Mouse (Mus musculus) hindbrain, embryonic 10.5 days (tissue): ENCODE measurements around the gene Stx1b. TPM values are rescaled to one million over a fixed set of nuclear protein-coding genes. Genes with fewer than 3 reads are reported as not detected.

ENCODE experiments used
- DNase-seq: peaks from one replicate; pipeline ENCODE4 v3.0.0-alpha.2; 2017; ENCODE audit warnings: low spot score
- H3K27ac ChIP-seq: fragments of 300-500 bp; sonication (generic); 2 replicates; pipeline ENCODE4 v1.5.1; 2016; ENCODE audit warnings: mild to moderate bottlenecking, moderate library complexity
- H3K27me3 ChIP-seq: fragments of 300-500 bp; sonication (generic); 2 replicates; pipeline ENCODE4 v1.6.1; 2016; ENCODE audit warnings: mild to moderate bottlenecking; ENCODE audit not compliant: poor library complexity, insufficient read depth, severe bottlenecking
- H3K36me3 ChIP-seq: fragments of 300-500 bp; sonication (generic); 2 replicates; pipeline ENCODE4 v1.6.1; 2016; ENCODE audit warnings: mild to moderate bottlenecking, moderate library complexity
- H3K4me1 ChIP-seq: fragments of 300-500 bp; sonication (generic); replicated peaks from 2 replicates; pipeline ENCODE4 v1.6.1; 2016; ENCODE audit warnings: mild to moderate bottlenecking
- H3K4me3 ChIP-seq: fragments of 300-500 bp; sonication (generic); 2 replicates; pipeline ENCODE4 v1.5.1; 2016; ENCODE audit warnings: mild to moderate bottlenecking, moderate library complexity
- H3K9me3 ChIP-seq: fragments of 300-500 bp; sonication (generic); 2 replicates; pipeline ENCODE4 v1.6.1; 2016; ENCODE audit warnings: mild to moderate bottlenecking, moderate library complexity
- WGBS: fragments of 180-500 bp; shearing (Covaris S2); methylation state at CpG from one replicate; pipeline ENCODE4 v1.1.7; 2016; 5-methylcytosine and 5-hydroxymethylcytosine counted together
- polyA plus RNA-seq: library from polyadenylated mRNA; unstranded; fragments of >200 nt; fragmentation: Nextera tagmentation; extraction: Ambion mirVana; gene quantifications from 2 replicates; pipeline ENCODE4 v1.2.1, GENCODE M21; 2016

The Stx1b gene
- polyA plus RNA-seq: 5.0 and 8.5 TPM in 2 replicates

DNA sequence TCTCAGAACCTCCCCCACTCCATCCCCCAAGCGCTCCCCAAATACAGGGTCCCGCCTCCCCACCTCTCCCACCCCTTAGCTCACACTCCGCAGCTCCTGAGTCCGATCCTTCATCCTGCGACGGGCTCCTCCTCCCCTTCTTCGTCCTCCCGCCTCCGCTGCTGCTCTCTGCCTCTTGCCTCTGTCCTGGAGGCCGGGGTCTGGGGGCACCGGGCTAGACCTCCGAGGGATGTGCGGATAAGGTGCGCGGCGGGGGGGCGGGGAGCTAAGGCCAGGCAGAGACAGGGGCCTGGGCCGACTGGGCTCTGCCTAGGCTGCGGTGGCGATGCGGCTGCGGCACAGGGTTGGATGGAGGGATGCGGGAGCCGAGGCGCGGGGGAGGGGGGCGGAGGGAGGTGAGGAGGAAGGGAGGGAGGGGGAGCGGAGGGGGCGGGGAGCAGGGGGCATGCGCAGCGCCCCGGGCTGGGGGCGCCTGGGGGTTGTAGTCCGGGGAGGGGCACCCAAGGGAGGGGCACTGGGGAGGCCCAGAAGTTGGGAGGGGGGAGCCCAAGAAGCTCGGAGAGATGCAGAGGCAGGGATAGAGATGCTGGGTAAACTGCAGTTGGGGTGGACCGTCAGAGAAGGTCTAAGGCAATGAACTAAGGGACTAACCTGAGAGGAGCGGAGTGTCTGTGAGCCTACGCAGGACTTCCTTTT, at the start of gene Stx1b, which contains the start of gene Stx4a:
Stx1b (minus strand) TSS at position 374 of the 696 bp plus-strand sequence.
Stx4a (plus strand) TSS at position 119 of the 696 bp plus-strand sequence.
- Histone ChIP-seq H3K4me1 (peaks cover 42% of the 10 kb centered on the region), H3K4me3 (peak within 1 kb of the TSS; percentile 90), H3K9me3 (no peaks in the 10 kb centered on the region), H3K27ac (peak within 1 kb of the TSS; percentile 93), H3K36me3 (no peaks in the 10 kb centered on the region), H3K27me3 (0 out of 2 replicates have a peak, but pooled peaks cover 3% of the 10 kb centered on the region)
- DNase-seq: peak; percentile 72
- WGBS: 2% methylated on average over 31 of the region's 38 CpGs

DNA sequence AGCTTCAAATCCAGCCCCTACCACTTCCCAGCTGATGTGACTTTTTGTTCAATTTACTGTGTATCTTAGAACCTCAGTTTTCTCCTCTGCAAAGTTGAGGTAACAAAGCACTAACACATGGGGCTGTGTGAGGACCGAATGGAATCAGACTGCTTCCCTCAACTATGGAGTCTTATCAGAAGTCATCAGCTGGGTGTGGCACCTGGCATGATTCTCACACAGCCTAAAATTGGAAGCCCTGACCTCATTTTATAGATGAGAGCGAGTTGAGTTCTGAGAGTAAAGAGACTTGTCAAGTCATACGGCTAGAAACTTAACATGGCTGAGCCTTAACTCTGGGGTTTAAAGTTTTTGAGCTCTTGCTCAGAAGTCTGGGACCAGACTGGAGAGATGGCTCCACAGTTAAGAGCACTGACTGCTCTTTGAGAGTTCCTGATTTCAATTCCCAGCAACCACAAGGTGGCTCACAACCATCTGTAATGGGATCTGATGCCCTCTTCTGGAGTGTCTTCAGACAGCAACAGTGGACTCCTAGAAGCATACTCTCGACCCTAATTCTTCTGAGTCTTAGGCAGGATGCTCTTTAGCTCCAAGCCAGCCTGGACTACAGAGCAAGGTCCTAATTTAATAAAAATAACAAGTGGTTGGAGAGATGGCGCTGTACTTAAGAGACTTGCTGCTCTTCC, 45.9 kb upstream of the Stx1b start:
- peaks cover 88% of the 10 kb centered on the region for H3K36me3 ChIP-seq

DNA sequence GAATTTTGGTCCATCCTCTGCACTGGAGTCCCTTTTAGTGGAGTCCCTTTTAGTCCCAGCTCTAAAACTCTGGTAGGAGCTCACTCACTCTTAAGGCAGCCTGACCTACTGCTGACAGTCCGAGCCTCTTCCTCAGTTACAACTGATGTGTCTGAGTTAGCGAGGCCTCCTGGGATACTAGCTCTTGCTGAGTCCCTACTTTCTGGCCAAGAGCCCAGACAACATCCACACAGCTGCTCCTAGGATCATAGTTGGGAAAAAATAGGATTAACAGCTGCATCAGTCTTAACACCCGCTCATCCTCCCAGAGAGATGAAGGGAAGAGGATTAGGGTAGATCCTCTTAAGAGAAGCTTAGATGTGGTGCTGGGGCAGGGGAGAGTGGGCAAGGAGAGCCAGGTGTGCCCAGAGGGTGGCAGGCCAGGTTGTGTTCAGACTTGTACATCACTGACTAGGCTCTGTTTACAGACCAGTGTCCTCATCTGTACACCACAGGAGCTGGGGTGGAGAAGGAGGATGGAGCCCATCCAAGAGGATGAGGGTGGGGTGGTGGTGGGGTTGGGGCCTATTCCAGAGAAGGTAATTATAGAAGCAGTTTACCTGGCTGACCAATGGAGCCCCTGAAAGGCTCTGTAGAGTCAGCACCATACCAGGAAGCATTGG, 44.9 kb upstream of the Stx1b start:
- Histone ChIP-seq H3K4me3 (no peak overlapping the region), H3K9me3 (no peaks in the 10 kb centered on the region), H3K36me3 (peaks cover 98% of the 10 kb centered on the region), H3K27ac (no peak overlapping the region), H3K27me3 (no peaks in the 10 kb centered on the region), H3K4me1 (peaks cover 13% of the 10 kb centered on the region)
- 93% methylated on average over 3 of the region's 3 CpGs for WGBS
- no peak for DNase-seq

More for the DNA sequence above, 45.9 kb upstream of the Stx1b start:
- no peak overlapping the region for H3K4me3 ChIP-seq
- H3K27ac ChIP-seq: no peak overlapping the region
- peaks cover 17% of the 10 kb centered on the region for H3K4me1 ChIP-seq
- DNase-seq: no peak
- H3K9me3 ChIP-seq: no peaks in the 10 kb centered on the region
- H3K27me3 ChIP-seq: no peaks in the 10 kb centered on the region
- 82% methylated on average over 5 of the region's 5 CpGs for WGBS

DNA sequence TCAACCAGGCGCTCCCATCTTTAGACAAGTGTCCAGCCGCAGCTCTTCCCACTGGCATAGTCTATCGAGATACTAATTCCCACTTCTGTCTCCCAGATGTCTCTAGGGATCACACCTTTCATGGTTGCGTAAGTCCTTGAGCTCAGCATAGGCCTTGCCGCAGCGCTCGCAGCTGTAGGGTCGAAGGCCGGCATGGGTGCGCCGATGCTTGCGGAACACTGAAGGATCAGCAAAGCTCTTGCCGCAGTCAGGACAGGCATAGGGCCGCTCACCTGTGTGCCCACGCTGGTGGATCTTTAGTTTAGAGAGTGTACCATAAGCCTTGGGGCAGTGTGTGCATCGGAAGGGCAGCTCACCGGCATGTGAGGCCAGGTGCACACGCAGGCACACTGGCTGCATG, 43.3 kb upstream of the Stx1b start:
- H3K9me3 ChIP-seq: no peaks in the 10 kb centered on the region
- no peaks in the 10 kb centered on the region for H3K4me1 ChIP-seq
- peaks cover 89% of the 10 kb centered on the region for H3K36me3 ChIP-seq
- WGBS: 98% methylated on average over 18 of the region's 18 CpGs
- no peak overlapping the region for H3K4me3 ChIP-seq
- H3K27ac ChIP-seq: no peak overlapping the region
- no peaks in the 10 kb centered on the region for H3K27me3 ChIP-seq
- no peak for DNase-seq

DNA sequence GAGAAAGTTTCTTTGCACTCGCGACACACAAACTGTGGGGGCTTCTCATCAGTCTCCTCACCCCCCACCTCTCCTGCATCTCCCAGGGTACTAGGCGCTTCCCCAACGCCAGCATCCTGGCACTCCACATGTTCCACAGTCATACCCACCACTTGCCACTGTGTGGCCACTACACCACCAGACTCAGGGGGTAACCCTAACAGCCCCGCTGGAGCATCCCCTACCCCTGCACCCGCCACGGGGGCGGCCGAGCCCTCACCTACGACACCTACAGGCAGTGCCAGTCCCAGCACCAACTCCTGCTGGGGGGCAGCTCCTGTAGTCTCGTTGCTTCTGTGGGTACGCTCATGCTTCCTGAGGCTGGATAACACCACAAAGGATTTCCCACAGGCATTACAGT, 42.1 kb upstream of the Stx1b start:
- H3K27me3 ChIP-seq: no peaks in the 10 kb centered on the region
- no peak for DNase-seq
- H3K4me3 ChIP-seq: no peak overlapping the region
- H3K4me1 ChIP-seq: no peaks in the 10 kb centered on the region
- H3K27ac ChIP-seq: no peak overlapping the region
- 93% methylated on average over 12 of the region's 12 CpGs for WGBS
- no peaks in the 10 kb centered on the region for H3K9me3 ChIP-seq
- peaks cover 84% of the 10 kb centered on the region for H3K36me3 ChIP-seq

DNA sequence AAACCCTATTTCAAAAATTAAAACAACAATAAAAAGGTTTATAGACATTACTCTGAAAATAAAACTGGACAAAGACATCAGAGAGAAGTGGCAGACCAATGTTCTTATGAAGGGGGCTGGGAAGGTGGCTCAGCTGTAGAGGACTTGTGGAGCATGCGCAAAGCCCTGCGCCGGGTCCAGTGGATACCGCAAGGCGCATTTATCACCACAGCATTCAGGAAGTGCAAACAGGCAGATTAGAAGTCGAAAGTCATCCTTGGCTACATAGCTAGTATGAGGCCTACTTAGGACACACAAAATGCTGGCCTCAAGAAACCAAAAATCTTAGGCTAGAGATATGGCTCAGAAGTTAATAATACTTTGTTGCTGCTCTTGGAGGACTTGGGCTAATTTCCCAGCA, 33.9 kb upstream of the Stx1b start:
- Histone ChIP-seq H3K9me3 (no peaks in the 10 kb centered on the region), H3K4me3 (no peak overlapping the region), H3K4me1 (no peaks in the 10 kb centered on the region), H3K27ac (no peak overlapping the region), H3K36me3 (peaks cover 8% of the 10 kb centered on the region; the same call in 1 of the 2 replicates), H3K27me3 (no peaks in the 10 kb centered on the region)
- WGBS: 95% methylated on average over 6 of the region's 6 CpGs
- no peak for DNase-seq

DNA sequence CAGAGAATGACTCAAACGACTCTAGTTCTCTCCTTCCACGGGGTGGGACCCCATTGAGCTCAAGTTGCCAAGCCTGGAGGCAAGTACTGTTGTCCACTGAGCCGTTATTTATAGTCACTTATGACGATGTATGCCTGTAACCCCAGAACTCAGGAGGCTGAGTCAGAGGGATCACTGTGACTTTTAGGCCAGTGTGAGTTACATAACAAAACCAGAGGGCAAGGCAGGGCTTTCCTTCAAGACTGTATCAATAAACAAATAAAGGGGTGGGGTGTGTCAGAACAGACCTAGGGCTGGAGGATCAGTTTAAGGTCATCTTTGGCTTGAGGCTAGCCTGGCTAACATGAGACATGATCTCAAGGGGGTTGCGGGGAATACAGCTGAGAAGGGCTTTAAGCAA, 26.6 kb upstream of the Stx1b start:
- H3K27ac ChIP-seq: no peak overlapping the region
- no peaks in the 10 kb centered on the region for H3K27me3 ChIP-seq
- no peak for DNase-seq
- no peaks in the 10 kb centered on the region for H3K4me1 ChIP-seq
- peaks cover 22% of the 10 kb centered on the region for H3K36me3 ChIP-seq
- H3K4me3 ChIP-seq: no peak overlapping the region
- H3K9me3 ChIP-seq: no peaks in the 10 kb centered on the region
- 75% methylated on average over 5 of the region's 5 CpGs for WGBS

DNA sequence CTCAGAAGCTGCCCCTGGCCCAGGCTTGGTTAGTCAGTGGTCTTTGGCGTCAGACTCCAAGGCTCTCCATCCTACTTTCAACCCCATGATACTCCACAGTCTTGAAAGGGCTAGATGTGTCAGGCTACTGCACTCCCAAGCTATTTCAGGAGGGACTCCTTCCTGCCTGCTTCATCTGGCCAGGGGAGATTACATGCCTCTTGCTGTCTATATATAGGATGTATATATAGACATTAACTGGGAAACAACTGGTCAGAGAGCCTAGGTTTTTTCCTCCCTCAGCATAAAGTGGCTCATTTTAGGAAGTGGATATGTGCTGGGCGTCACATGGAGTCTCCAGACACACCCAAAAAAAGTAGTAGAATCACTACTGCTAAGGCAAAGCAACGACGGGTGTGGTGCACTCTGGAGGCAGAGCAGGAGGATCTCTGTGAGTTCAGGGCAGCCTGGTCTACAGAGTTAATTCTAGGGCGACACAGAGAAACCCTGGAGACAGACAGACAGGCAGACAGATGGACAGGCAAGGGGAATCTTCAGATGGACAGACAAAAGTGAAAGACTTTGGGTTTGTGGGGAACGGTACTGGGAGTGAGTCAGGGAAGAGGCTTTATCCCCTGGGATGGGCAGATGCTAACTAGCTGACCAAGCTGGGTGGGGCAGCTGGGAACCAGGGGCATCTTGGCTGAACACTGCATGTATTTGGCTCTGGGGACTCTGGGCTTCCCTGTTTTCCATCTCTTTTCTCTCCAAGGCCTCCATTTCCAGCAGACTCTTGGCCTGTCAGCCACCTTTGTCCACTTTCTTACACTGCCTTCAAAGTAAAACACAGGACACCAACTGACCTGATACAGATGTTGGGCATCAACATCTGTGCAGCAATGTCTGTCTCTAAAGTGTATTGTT, 25.9 kb upstream of the Stx1b start:
- Histone ChIP-seq H3K27ac (no peak overlapping the region), H3K9me3 (no peaks in the 10 kb centered on the region), H3K4me3 (no peak overlapping the region), H3K27me3 (no peaks in the 10 kb centered on the region), H3K4me1 (no peaks in the 10 kb centered on the region), H3K36me3 (peaks cover 23% of the 10 kb centered on the region)
- DNase-seq: no peak
- WGBS: 82% methylated on average over 6 of the region's 6 CpGs

DNA sequence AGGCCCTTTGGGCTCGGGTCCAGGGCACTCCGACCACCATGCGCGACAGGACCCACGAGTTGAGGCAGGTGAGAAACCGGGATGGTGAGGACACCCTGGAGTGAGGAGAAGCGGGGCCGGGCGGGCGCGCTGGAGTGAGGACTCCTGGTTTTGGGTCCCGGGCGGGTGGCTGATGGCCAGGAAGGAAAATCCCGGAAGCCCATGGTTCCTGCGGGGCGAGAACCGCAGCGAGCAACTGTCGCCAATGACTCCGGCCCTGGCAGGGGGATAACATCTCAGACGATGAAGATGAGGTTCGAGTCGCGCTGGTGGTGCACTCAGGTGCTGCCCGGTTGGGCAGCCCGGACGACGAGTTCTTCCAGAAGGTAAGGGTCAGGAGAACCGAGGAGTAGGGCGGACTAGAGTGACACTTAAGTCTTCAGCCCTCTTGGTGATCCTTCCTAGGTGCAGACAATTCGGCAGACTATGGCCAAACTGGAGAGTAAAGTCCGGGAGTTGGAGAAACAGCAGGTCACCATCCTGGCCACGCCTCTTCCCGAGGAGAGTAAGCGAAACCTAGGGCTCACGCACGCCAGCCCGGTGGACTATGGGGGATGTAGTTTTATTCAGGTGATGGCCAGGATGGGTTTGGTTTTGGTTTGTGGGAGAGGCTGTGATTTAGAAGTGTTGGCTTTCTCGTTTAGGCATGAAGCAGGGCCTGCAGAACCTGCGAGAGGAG, 17.8 kb upstream of the Stx1b start:
- Histone ChIP-seq H3K27ac (peak overlapping the region; percentile 86), H3K9me3 (no peaks in the 10 kb centered on the region), H3K4me3 (peak overlapping the region; percentile 81), H3K36me3 (peaks cover 27% of the 10 kb centered on the region), H3K4me1 (peaks cover 15% of the 10 kb centered on the region), H3K27me3 (peaks cover 5% of the 10 kb centered on the region; the same call in 1 of the 2 replicates)
- under 1% methylated on average over 40 of the region's 40 CpGs for WGBS
- peak; percentile 66 for DNase-seq

DNA sequence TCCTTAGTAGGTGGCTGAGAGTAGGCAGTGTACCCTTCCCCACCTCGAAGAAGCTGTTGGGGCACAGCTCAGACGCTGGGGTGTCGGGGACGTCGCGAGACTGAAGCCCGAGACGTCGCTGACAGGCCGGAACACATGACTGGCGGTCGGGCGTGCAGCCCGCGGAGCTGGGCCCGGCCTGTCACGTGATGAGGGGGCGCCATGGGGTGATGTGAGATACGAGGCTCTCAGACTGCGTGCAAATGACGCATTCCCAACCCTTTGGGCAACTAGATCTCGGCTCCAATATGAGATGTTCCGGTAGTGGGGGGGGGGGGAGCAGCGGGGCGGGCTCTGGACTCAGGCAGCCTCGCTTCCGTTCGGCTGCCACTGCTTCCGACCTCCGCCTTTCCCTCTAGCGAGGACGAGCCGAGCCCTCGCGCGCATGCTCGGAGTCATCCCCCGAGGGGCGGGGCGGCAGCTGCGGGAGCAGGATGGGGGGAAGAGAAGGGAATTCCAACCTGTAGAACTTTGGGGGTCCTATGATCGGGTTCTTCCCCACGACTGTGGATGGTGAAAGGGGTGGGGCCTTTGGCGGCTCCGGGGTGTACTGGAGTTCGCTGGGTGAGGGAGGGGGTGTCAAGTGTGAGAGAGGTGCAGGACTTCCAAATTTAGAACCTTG, 17.1 kb upstream of the Stx1b start:
- Histone ChIP-seq H3K27me3 (peaks cover 5% of the 10 kb centered on the region; the same call in 1 of the 2 replicates), H3K4me3 (peak overlapping the region; percentile 81), H3K27ac (peak overlapping the region; percentile 86), H3K9me3 (no peaks in the 10 kb centered on the region), H3K36me3 (peaks cover 20% of the 10 kb centered on the region), H3K4me1 (peaks cover 15% of the 10 kb centered on the region)
- DNase-seq: peak; percentile 91
- under 1% methylated on average over 46 of the region's 46 CpGs for WGBS

DNA sequence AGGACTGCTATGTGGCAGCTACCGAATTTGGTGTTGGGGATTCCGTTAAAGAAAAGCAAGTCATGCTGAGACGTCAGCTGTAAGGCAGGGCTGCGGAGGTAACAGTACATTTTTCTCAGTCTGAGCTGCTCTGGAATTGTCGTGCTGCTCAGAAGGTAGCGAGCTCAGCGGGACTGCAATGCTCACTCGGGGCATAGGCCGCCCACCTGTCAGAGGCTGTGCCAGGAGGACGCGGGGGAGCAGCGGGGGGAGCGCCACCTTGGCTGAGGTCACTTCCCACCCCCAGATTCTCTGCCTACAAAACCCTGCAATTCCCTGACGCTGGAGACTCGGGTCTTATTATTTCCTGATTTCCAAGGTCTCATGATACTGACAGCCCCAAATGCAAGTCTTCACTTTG, 16.5 kb upstream of the Stx1b start:
- peaks cover 15% of the 10 kb centered on the region for H3K4me1 ChIP-seq
- H3K9me3 ChIP-seq: no peaks in the 10 kb centered on the region
- DNase-seq: no peak
- H3K27ac ChIP-seq: peak overlapping the region; percentile 86
- peaks cover 14% of the 10 kb centered on the region for H3K36me3 ChIP-seq
- H3K27me3 ChIP-seq: peaks cover 5% of the 10 kb centered on the region; the same call in 1 of the 2 replicates
- H3K4me3 ChIP-seq: peak overlapping the region; percentile 81
- WGBS: 5% methylated on average over 15 of the region's 15 CpGs
